Mouse (Mus musculus): ENCODE measurements around the gene Metrnl. TPM values are rescaled to one million over a fixed set of nuclear protein-coding genes. Genes with fewer than 3 reads are reported as not detected.

Metrnl gene
- polyA plus RNA-seq, 2 experiments = 2.1 to 3.4 TPM

DNA sequence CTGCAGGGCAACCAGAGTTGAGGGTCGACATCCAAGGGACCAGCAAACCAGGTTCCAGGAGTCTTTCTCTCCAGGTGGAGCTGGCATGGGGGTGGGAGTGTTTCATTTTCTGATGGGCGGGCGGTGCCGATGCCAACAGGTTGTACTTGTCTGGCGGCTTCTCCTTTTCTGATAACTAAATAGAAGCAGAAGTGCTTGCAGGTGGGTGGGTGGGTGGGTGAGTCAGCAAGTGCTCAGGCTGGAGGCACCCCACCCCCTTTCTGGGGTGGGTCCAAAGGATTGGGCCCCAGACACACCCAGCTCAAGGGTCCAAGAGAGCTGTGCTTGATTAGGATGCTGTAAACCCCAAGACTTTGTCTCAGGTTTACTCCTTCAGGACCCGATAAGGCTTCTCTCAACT lies 11.6 kb downstream of the Metrnl start:
- ATAC-seq (ENCODE audit: insufficient read depth) (no peak), DNase-seq (ENCODE audit: low read depth in 3 of 3, low spot score in 3 of 3) (no peak)
- H3K27me3 ChIP-seq (ENCODE audit: control insufficient read depth, insufficient read depth, low read length) = no peaks in the 10 kb centered on the region; the same call in 1 of the 2 replicates
- TF ChIP-seq CTCF (IDR thresholded peaks at IDR 0.05; ENCODE audit: low read depth) (no peak), EP300 (IDR thresholded peaks at IDR 0.05; ENCODE audit: low read depth) (no peak)
- no peaks in the 10 kb centered on the region for H3K4me1 ChIP-seq (replicated peaks; ENCODE audit: control insufficient read depth in 2 of 2, insufficient read depth in 2 of 2, low read length in 1 of 2)
- no peak overlapping the region for H3K27ac ChIP-seq
- no peak overlapping the region for H3K4me3 ChIP-seq (ENCODE audit: insufficient read depth in 1 of 2, low read depth in 2 of 2, low read length in 2 of 2)
- H3K4me2 ChIP-seq (ENCODE audit: low read depth) = no peak overlapping the region
- no peaks in the 10 kb centered on the region for H3K9me3 ChIP-seq (ENCODE audit: control insufficient read depth, low read length)
- no peaks in the 10 kb centered on the region for H3K36me3 ChIP-seq (replicated peaks; ENCODE audit: control insufficient read depth, insufficient read depth, low read depth)
- no peak overlapping the region for H3K9ac ChIP-seq (replicated peaks)
- 57% methylated on average over 6 of the region's 6 CpGs for WGBS (ENCODE audit: insufficient replicate concordance)

- H3K9me3 ChIP-seq (ENCODE audit: control insufficient read depth, low read length) = no peaks in the 10 kb centered on the region
- H3K4me2 ChIP-seq (ENCODE audit: low read depth) = no peak overlapping the region
- H3K36me3 ChIP-seq (replicated peaks; ENCODE audit: control insufficient read depth, insufficient read depth, low read depth) = no peaks in the 10 kb centered on the region
- no peak overlapping the region for H3K27ac ChIP-seq
- H3K9ac ChIP-seq (replicated peaks) = no peak overlapping the region
- 62% methylated on average over 2 of the region's 2 CpGs for WGBS (ENCODE audit: insufficient replicate concordance)
- no peaks in the 10 kb centered on the region for H3K4me1 ChIP-seq (replicated peaks; ENCODE audit: control insufficient read depth in 2 of 2, insufficient read depth in 2 of 2, low read length in 1 of 2)
- no peaks in the 10 kb centered on the region for H3K27me3 ChIP-seq (ENCODE audit: control insufficient read depth, insufficient read depth, low read length)
- TF ChIP-seq CTCF (IDR thresholded peaks at IDR 0.05; ENCODE audit: low read depth) (no peak), EP300 (IDR thresholded peaks at IDR 0.05; ENCODE audit: low read depth) (no peak)
- DNase-seq (ENCODE audit: low read depth in 3 of 3, low spot score in 3 of 3) (no peak), ATAC-seq (ENCODE audit: insufficient read depth) (no peak)
- H3K4me3 ChIP-seq (ENCODE audit: insufficient read depth in 1 of 2, low read depth in 2 of 2, low read length in 2 of 2) = no peak overlapping the region
These were observed 12.2 kb downstream of the Metrnl start for GRCm38 (mm10) chr11:121713569-121713968.

DNA sequence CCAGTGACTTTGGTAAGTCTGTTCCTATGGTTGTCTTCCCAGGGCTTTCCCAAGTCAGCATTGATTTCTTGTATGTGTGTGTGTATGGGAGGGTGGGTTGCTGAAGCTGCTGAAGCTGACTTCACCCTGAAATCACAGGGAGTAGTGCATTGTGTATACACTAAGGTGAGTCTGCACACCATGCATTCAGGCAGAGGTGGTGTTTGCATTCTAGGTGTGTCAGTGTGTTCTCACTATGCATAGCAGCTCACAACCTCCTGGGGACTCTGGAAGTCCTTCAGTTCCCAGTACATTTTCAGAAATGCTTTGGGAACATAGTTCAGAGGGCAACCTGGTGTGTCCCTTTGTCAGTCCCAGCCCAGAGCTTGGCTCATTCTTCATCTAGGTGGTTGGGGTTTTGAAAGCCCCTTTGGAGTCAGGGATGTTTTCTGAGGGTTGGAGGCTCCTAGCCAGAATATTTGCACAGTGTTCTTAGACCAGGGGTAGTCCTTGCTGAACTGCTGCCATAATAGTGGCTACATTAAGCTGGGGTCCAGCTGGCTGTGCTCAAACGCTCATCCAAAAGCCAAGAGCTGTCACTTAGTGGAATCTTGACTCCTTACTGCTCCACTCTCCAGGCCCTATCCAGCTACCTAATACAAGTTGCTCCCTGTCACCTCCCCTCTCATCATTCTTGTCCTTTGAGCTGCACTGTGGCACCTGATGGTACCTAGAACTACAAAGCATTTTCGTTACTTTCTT lies 13.6 kb downstream of the Metrnl start:
- no peak for DNase-seq (ENCODE audit: low read depth in 3 of 3, low spot score in 3 of 3)
- TF ChIP-seq EP300 (IDR thresholded peaks at IDR 0.05; ENCODE audit: low read depth) (no peak), CTCF (IDR thresholded peaks at IDR 0.05; ENCODE audit: low read depth) (no peak)

GRCm38 (mm10) chr11:121717724-121718123 lies 16.4 kb downstream of the Metrnl start:
- Histone ChIP-seq H3K27me3 (ENCODE audit: control insufficient read depth, insufficient read depth, low read length) (no peaks in the 10 kb centered on the region), H3K36me3 (replicated peaks; ENCODE audit: control insufficient read depth, insufficient read depth, low read depth) (no peaks in the 10 kb centered on the region), H3K9me3 (ENCODE audit: control insufficient read depth, low read length) (no peaks in the 10 kb centered on the region), H3K4me2 (ENCODE audit: low read depth) (no peak overlapping the region), H3K9ac (replicated peaks) (no peak overlapping the region), H3K4me1 (replicated peaks; ENCODE audit: control insufficient read depth in 2 of 2, insufficient read depth in 2 of 2, low read length in 1 of 2) (no peaks in the 10 kb centered on the region), H3K4me3 (ENCODE audit: insufficient read depth in 1 of 2, low read depth in 2 of 2, low read length in 2 of 2) (no peak overlapping the region), H3K27ac (no peak overlapping the region)
- no peak for DNase-seq (ENCODE audit: low read depth in 3 of 3, low spot score in 3 of 3)
- WGBS (ENCODE audit: insufficient replicate concordance) = 46% methylated on average over 6 of the region's 6 CpGs
- no peak for ATAC-seq (ENCODE audit: insufficient read depth)
- TF ChIP-seq EP300 (IDR thresholded peaks at IDR 0.05; ENCODE audit: low read depth) (no peak), CTCF (IDR thresholded peaks at IDR 0.05; ENCODE audit: low read depth) (no peak)

More for the DNA sequence above, 13.6 kb downstream of the Metrnl start:
- Histone ChIP-seq H3K9me3 (ENCODE audit: control insufficient read depth, low read length) (no peaks in the 10 kb centered on the region), H3K4me2 (ENCODE audit: low read depth) (no peak overlapping the region), H3K9ac (replicated peaks) (no peak overlapping the region), H3K4me1 (replicated peaks; ENCODE audit: control insufficient read depth in 2 of 2, insufficient read depth in 2 of 2, low read length in 1 of 2) (no peaks in the 10 kb centered on the region), H3K36me3 (replicated peaks; ENCODE audit: control insufficient read depth, insufficient read depth, low read depth) (no peaks in the 10 kb centered on the region), H3K27ac (no peak overlapping the region), H3K27me3 (ENCODE audit: control insufficient read depth, insufficient read depth, low read length) (no peaks in the 10 kb centered on the region), H3K4me3 (ENCODE audit: insufficient read depth in 1 of 2, low read depth in 2 of 2, low read length in 2 of 2) (no peak overlapping the region)
- 54% methylated on average over 2 of the region's 2 CpGs for WGBS (ENCODE audit: insufficient replicate concordance)
- ATAC-seq (ENCODE audit: insufficient read depth) = no peak

GRCm38 (mm10) chr11:121720752-121721151 lies 19.4 kb downstream of the Metrnl start:
- no peaks in the 10 kb centered on the region for H3K9me3 ChIP-seq (ENCODE audit: control insufficient read depth, low read length)
- H3K4me2 ChIP-seq (ENCODE audit: low read depth) = no peak overlapping the region
- no peaks in the 10 kb centered on the region for H3K27me3 ChIP-seq (ENCODE audit: control insufficient read depth, insufficient read depth, low read length)
- H3K4me3 ChIP-seq (ENCODE audit: insufficient read depth in 1 of 2, low read depth in 2 of 2, low read length in 2 of 2) = no peak overlapping the region
- TF ChIP-seq CTCF (IDR thresholded peaks at IDR 0.05; ENCODE audit: low read depth) = no peak
- TF ChIP-seq EP300 (IDR thresholded peaks at IDR 0.05; ENCODE audit: low read depth) = no peak
- no peak for ATAC-seq (ENCODE audit: insufficient read depth)
- H3K36me3 ChIP-seq (replicated peaks; ENCODE audit: control insufficient read depth, insufficient read depth, low read depth) = no peaks in the 10 kb centered on the region
- 60% methylated on average over 3 of the region's 3 CpGs for WGBS (ENCODE audit: insufficient replicate concordance)
- no peak overlapping the region for H3K9ac ChIP-seq (replicated peaks)
- no peak for DNase-seq (ENCODE audit: low read depth in 3 of 3, low spot score in 3 of 3)
- H3K4me1 ChIP-seq (replicated peaks; ENCODE audit: control insufficient read depth in 2 of 2, insufficient read depth in 2 of 2, low read length in 1 of 2) = no peaks in the 10 kb centered on the region
- H3K27ac ChIP-seq = no peak overlapping the region
